Mouse (Mus musculus) hindbrain, embryonic 15.5 days (tissue): ENCODE data around the gene Tmc3. TPM values are rescaled to one million over a fixed set of nuclear protein-coding genes. Genes with fewer than 3 reads are reported as not detected.
A peak's percentile ranks its signal among the peaks of the same experiment; 100 is the strongest.

Source experiments
- ATAC-seq: fragments of 200-750 bp; cut with Nextera tagmentation; 2 replicates; pipeline ENCODE4 v1.8.0; 2017; ENCODE audit warnings: low read depth, moderate number of reproducible peaks, moderate TSS enrichment; ENCODE audit not compliant: low FRiP score
- H3K27ac ChIP-seq: fragments of 300-500 bp; sonication (generic); replicated peaks from 2 replicates; pipeline ENCODE4 v1.5.1; 2015; ENCODE audit warnings: mild to moderate bottlenecking, inconsistent platforms
- H3K27me3 ChIP-seq: fragments of 300-500 bp; sonication (generic); 2 replicates; pipeline ENCODE4 v1.6.1; 2015; ENCODE audit warnings: control low read depth, inconsistent platforms
- H3K36me3 ChIP-seq: fragments of 300-500 bp; sonication (generic); 2 replicates; pipeline ENCODE4 v1.6.1; 2015; ENCODE audit warnings: control low read depth, inconsistent platforms
- H3K4me1 ChIP-seq: fragments of 300-500 bp; sonication (generic); replicated peaks from 2 replicates; pipeline ENCODE4 v1.6.1; 2015; ENCODE audit warnings: control low read depth, inconsistent platforms
- H3K4me2 ChIP-seq: fragments of 300-500 bp; sonication (generic); 2 replicates; pipeline ENCODE4 v1.6.1; 2015; ENCODE audit warnings: moderate library complexity, mild to moderate bottlenecking, inconsistent platforms
- H3K4me3 ChIP-seq: fragments of 300-500 bp; sonication (generic); 2 replicates; pipeline ENCODE4 v1.5.1; 2015; ENCODE audit warnings: mild to moderate bottlenecking, inconsistent platforms
- H3K9ac ChIP-seq: fragments of 300-500 bp; sonication (generic); 2 replicates; pipeline ENCODE4 v1.6.1; 2015; ENCODE audit warnings: inconsistent platforms
- H3K9me3 ChIP-seq: fragments of 300-500 bp; sonication (generic); 2 replicates; pipeline ENCODE4 v1.6.1; 2016; ENCODE audit warnings: control low read depth, inconsistent platforms
- WGBS: fragments of 180-500 bp; shearing (Covaris S2); methylation state at CpG from one replicate; pipeline ENCODE4 v1.1.7; 2015; 5-methylcytosine and 5-hydroxymethylcytosine counted together
- polyA plus RNA-seq: library from polyadenylated mRNA; unstranded; fragments of >200 nt; fragmentation: Nextera tagmentation; extraction: Ambion mirVana; gene quantifications from 2 replicates; pipeline ENCODE4 v1.2.1, GENCODE M21; 2015

The Tmc3 gene
- polyA plus RNA-seq, 1 experiment from 2014 or later = 0.30 TPM

GRCm38 (mm10) chr7:83565976-83566375 lies 18.8 kb upstream of the Tmc3 start:
- Histone ChIP-seq H3K27ac (no peak overlapping the region), H3K27me3 (no peaks in the 10 kb centered on the region), H3K36me3 (no peaks in the 10 kb centered on the region), H3K4me3 (no peak overlapping the region), H3K9me3 (no peaks in the 10 kb centered on the region), H3K4me1 (no peaks in the 10 kb centered on the region), H3K9ac (no peak overlapping the region), H3K4me2 (no peak overlapping the region)
- ATAC-seq = no peak
- 31% methylated on average over 7 of the region's 7 CpGs for WGBS

DNA sequence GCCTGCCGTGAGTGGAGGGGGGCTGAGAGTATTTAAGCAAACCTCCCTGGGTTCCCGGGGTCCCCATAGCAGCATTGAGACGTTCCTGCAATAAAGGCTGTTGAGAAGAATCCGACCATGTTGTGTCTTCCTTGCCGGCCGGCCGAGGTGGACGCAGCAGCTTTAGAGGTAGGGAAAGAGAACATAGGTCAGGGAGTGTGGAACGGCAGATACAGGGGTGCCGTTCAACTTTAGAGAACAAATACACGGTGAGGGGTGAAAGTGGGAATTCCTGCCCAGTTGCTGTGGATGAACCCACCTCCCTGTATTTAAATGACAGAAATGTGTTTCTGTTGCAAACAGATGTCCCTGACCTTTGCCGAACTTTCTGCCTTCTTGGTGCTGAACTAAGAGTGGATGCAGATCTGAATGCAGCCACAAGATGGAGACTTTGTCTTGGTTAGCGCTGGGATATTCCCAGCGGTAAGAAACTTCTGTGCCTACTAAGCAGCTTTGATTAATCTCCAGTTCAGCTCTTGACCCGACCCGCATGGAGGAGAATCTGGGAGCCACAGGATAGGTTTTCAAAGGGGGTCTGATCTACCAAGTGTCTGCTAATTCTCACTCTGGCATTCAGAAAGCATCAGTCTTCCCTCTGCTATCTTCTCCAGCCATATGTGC lies 16.8 kb upstream of the Tmc3 start:
- Histone ChIP-seq H3K27ac (no peak overlapping the region), H3K36me3 (no peaks in the 10 kb centered on the region), H3K4me1 (no peaks in the 10 kb centered on the region), H3K9ac (no peak overlapping the region), H3K27me3 (no peaks in the 10 kb centered on the region), H3K4me2 (no peak overlapping the region), H3K4me3 (no peak overlapping the region), H3K9me3 (no peaks in the 10 kb centered on the region)
- 50% methylated on average over 16 of the region's 16 CpGs for WGBS
- no peak for ATAC-seq

DNA sequence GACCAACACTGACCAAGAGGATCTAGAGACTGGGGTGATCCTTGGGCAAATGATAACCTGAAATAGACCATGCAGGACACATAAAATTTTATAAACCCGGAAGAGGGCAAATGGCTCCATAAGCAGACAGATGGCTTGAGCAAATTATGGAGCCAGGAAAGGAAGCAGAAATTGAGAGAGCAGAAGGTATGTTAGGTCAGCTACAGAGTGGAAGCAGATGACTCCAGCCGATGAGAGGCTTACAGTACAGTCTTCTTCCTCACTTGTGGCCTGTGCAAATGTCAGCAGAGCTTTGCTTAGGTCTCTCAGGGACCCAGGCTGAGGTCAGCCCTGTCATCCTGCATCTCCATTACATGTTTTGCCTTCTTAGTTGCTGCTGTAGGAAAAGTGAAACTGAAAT lies 15.9 kb upstream of the Tmc3 start:
- no peak for ATAC-seq

DNA sequence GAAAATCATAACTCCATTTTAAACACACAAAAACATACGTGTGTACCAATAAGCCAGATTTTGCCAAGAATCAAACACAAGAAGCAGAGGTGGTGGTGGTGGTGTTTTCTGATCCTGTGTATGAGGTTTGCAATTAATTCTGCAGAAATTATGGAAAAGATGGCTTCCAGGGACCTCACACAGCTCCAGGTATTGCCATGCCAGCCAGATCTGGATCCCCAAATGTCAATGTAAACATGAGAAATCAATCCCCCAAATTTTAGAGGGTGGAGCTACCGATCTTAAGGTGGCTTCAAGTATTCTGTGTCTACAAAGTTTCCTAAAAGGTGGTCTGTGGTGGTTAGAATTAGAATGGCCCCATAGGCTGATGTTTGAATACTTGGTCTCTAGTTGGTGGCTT lies 15.3 kb upstream of the Tmc3 start:
- no peak overlapping the region for H3K4me3 ChIP-seq
- no peak overlapping the region for H3K4me2 ChIP-seq
- no peaks in the 10 kb centered on the region for H3K9me3 ChIP-seq
- H3K27me3 ChIP-seq = no peaks in the 10 kb centered on the region
- H3K27ac ChIP-seq = no peak overlapping the region
- no peak overlapping the region for H3K9ac ChIP-seq
- H3K36me3 ChIP-seq = no peaks in the 10 kb centered on the region
- 96% methylated on average over 2 of the region's 2 CpGs for WGBS
- ATAC-seq = no peak
- no peaks in the 10 kb centered on the region for H3K4me1 ChIP-seq

More for the DNA sequence above, 15.9 kb upstream of the Tmc3 start:
- Histone ChIP-seq H3K27ac (no peak overlapping the region), H3K36me3 (no peaks in the 10 kb centered on the region), H3K9ac (no peak overlapping the region), H3K4me1 (no peaks in the 10 kb centered on the region), H3K27me3 (no peaks in the 10 kb centered on the region), H3K4me2 (no peak overlapping the region), H3K4me3 (no peak overlapping the region), H3K9me3 (no peaks in the 10 kb centered on the region)
- 100% methylated on average over 2 of the region's 2 CpGs for WGBS

DNA sequence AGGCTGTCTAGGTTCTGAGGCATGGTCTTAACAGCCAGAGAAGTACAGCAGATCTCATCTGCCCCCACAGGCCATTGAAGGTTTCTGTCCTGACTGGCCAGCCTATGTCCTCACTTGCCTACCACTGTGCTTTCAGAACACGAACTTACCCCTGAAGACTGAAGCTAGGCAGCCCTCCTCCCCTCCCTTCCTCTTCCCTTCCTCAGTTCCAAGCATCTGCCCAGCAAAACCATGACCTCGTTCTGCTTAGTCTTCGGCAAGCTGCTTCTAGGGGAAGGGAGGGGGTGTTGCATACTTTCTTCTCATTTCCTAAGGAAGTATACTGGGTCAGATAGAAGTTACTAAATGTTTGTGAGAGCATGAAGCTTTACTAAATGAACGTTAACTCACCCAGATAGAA lies 13.7 kb upstream of the Tmc3 start:
- Histone ChIP-seq H3K36me3 (no peaks in the 10 kb centered on the region), H3K9me3 (no peaks in the 10 kb centered on the region), H3K4me1 (no peaks in the 10 kb centered on the region), H3K4me3 (no peak overlapping the region), H3K9ac (no peak overlapping the region), H3K27me3 (no peaks in the 10 kb centered on the region), H3K4me2 (no peak overlapping the region), H3K27ac (no peak overlapping the region)
- WGBS = 63% methylated on average over 4 of the region's 4 CpGs
- no peak for ATAC-seq

DNA sequence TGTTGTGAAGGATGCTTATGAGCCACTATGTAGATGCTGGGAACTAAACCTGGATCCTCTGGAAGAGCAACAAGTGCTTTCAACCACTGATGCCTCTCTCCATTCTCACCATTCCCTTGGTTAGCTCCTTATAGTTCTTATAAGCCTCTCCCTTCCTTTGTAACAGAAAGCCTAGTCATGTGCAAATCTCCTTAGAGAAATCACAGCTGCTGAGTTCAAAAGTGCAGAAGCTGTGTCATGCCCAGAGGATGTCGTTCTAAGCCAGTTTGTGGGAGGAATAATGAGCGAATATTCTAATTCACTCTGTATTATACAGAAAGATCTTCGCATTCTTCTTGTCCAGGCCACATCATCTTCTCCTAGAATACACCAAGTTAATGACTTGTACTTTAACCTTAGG lies 12.8 kb upstream of the Tmc3 start:
- H3K27me3 ChIP-seq = no peaks in the 10 kb centered on the region
- H3K4me3 ChIP-seq = no peak overlapping the region
- no peak overlapping the region for H3K27ac ChIP-seq
- no peak for ATAC-seq
- H3K4me2 ChIP-seq = no peak overlapping the region
- H3K9ac ChIP-seq = no peak overlapping the region
- H3K36me3 ChIP-seq = no peaks in the 10 kb centered on the region
- H3K9me3 ChIP-seq = no peaks in the 10 kb centered on the region
- WGBS = 57% methylated on average over 3 of the region's 3 CpGs
- H3K4me1 ChIP-seq = no peaks in the 10 kb centered on the region

DNA sequence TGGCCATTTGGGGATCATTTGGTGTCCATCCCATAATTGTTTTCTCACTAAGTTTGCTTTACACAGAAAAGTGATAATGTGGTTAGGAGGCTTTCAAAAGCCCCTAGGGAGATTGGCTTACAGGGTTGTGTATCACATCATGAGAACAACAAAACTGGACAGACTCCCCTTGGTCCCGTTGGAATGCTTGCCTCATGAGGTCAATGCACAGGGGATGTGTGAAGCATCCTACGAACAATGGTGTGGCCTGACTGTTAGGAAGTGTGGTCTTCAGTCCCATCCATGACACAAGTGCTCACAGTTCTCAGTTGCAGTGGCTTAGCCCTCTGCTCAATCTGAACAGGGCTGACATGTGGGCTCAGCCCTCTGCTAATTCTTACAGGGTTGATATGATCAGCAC lies 12.3 kb upstream of the Tmc3 start:
- WGBS = 76% methylated on average over 2 of the region's 2 CpGs
- Histone ChIP-seq H3K4me3 (no peak overlapping the region), H3K4me1 (no peaks in the 10 kb centered on the region), H3K9ac (no peak overlapping the region), H3K36me3 (no peaks in the 10 kb centered on the region), H3K4me2 (no peak overlapping the region), H3K27ac (no peak overlapping the region), H3K9me3 (no peaks in the 10 kb centered on the region), H3K27me3 (no peaks in the 10 kb centered on the region)
- ATAC-seq = no peak

DNA sequence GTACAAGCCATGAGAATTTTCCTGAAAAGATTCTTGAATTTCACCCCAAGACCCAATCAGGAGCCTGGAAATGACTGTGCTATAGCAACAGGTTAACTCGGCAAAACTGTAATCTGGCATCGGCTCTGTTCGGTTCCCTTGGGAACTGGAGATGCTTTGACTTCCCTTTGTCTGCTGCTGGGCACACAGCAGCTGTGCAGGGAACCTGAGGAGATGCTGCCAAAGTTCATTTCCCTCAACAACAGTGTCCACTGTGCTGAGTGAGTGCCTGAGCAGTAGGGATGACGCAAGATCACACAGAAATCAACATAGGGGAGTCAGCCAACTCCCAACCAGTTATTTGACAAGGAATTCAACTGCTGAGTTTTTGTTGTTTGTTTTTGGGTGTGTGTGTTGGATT lies 3.8 kb upstream of the Tmc3 start:
- H3K27me3 ChIP-seq = no peaks in the 10 kb centered on the region
- H3K4me1 ChIP-seq = peaks cover 8% of the 10 kb centered on the region
- H3K4me3 ChIP-seq = no peak overlapping the region
- ATAC-seq = peak; percentile 93
- no peak overlapping the region for H3K4me2 ChIP-seq
- WGBS = 35% methylated on average over 4 of the region's 4 CpGs
- no peak overlapping the region for H3K9ac ChIP-seq
- H3K36me3 ChIP-seq = no peaks in the 10 kb centered on the region
- no peaks in the 10 kb centered on the region for H3K9me3 ChIP-seq
- no peak overlapping the region for H3K27ac ChIP-seq

DNA sequence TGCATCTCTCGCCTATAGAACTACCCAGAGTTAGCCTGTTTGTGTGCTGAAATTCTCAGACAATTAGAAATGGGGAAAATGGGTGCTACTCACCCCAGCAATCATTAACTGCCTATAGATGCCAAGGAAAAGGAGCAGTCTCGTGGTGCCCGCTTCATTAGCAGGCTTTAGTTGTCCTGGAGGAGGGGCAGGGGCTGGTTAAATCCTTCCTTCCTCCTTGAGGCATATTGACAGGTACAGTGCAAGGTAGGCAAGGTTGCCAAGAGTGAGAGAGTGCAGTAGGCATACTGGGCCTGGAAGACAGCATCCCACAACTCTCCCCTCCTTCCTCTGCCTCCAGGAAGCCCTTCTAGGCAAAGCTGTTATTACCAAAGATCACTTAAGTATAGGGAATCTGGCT lies 9.3 kb downstream of the Tmc3 start:
- no peaks in the 10 kb centered on the region for H3K27me3 ChIP-seq
- no peak overlapping the region for H3K9ac ChIP-seq
- H3K9me3 ChIP-seq = no peaks in the 10 kb centered on the region
- H3K27ac ChIP-seq = no peak overlapping the region
- WGBS = 83% methylated on average over 3 of the region's 3 CpGs
- H3K4me3 ChIP-seq = no peak overlapping the region
- no peaks in the 10 kb centered on the region for H3K36me3 ChIP-seq
- no peaks in the 10 kb centered on the region for H3K4me1 ChIP-seq
- no peak for ATAC-seq
- H3K4me2 ChIP-seq = no peak overlapping the region

GRCm38 (mm10) chr7:83597063-83597462 lies 12.3 kb downstream of the Tmc3 start:
- Histone ChIP-seq H3K27ac (no peak overlapping the region), H3K4me1 (no peaks in the 10 kb centered on the region), H3K4me3 (no peak overlapping the region), H3K9ac (no peak overlapping the region), H3K9me3 (no peaks in the 10 kb centered on the region), H3K36me3 (no peaks in the 10 kb centered on the region), H3K4me2 (no peak overlapping the region), H3K27me3 (no peaks in the 10 kb centered on the region)
- no peak for ATAC-seq
- 95% methylated on average over 3 of the region's 3 CpGs for WGBS

- no peak for ATAC-seq
- H3K4me1 ChIP-seq = no peaks in the 10 kb centered on the region
- no peak overlapping the region for H3K4me2 ChIP-seq
- H3K27ac ChIP-seq = no peak overlapping the region
- no peaks in the 10 kb centered on the region for H3K36me3 ChIP-seq
- WGBS = 91% methylated on average over 13 of the region's 13 CpGs
- H3K9ac ChIP-seq = no peak overlapping the region
- H3K27me3 ChIP-seq = no peaks in the 10 kb centered on the region
- no peak overlapping the region for H3K4me3 ChIP-seq
- no peaks in the 10 kb centered on the region for H3K9me3 ChIP-seq
These were observed 14.5 kb downstream of the Tmc3 start for GRCm38 (mm10) chr7:83598997-83599912.

DNA sequence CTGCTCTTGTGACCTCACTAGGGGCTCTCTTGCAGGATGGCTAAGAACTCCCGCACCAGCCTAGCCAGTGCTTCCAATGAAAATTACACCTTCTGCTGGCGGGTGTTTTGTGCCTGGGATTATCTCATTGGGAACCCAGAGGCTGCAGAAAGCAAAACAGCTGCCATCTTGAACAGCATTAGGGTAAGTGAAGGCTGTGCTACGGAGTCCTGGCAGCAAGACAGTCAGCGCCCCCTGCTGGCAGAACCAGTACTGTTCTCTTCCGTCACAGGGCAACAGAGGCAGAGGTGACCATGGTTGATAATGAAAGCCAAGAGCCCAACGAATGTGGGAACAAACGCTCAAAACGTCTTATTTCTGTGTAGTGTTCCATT lies 15.2 kb downstream of the Tmc3 start:
- Histone ChIP-seq H3K27ac (no peak overlapping the region), H3K27me3 (no peaks in the 10 kb centered on the region), H3K9ac (no peak overlapping the region), H3K4me1 (no peaks in the 10 kb centered on the region), H3K36me3 (no peaks in the 10 kb centered on the region), H3K4me3 (no peak overlapping the region), H3K9me3 (no peaks in the 10 kb centered on the region), H3K4me2 (no peak overlapping the region)
- no peak for ATAC-seq
- WGBS = 62% methylated on average over 8 of the region's 8 CpGs
